Mouse (Mus musculus) liver, postnatal 0 days (tissue): ENCODE data around the gene Duox2.

ENCODE experiments used
- CTCF ChIP-seq: sonication (generic); IDR thresholded peaks from 2 replicates; pipeline ENCODE4 v1.5.1; 2016; ENCODE audit warnings: antibody characterized with exemption, low read depth
- EP300 ChIP-seq: IDR thresholded peaks from 2 replicates; pipeline ENCODE4 v1.6.1; 2016; ENCODE audit warnings: antibody characterized with exemption, low read depth, mild to moderate bottlenecking

DNA sequence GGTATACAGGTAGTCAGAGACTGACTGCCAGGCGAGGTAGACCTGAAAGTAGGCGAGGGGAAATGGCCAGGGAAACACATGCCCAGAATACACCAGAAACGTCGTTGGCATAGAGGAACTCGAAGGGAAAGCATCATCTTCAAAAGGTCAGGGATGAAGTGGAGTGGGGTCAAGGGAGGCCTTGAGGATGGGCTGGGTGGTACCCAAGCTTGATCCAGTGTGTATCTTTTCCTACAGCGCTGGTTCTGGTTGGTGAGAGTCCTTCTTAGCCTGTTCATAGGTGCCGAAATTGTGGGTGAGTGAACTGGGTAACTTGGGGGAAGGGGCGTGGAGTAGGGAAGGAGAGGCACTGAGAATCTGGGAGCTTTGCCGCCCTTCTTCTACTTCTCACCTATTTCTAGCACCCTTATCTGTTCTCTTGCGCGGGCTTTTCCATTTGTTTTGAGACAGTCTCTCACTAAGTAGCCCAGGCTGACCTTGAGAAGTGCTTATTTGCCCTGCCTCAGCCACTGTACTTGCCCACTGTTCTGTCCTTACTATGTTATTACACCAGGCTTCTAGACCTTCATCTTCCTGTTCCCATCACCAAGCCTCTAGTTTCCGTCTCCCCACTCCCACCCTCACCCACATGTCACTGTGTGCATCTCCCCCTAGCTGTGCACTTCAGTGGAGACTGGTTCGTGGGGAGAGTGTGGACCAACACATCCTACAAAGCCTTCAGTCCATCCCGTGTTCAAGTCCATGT, 1.8 kb upstream of the Duox2 start:
- no peak for TF ChIP-seq CTCF
- TF ChIP-seq EP300: no peak
